Mouse (Mus musculus) bone marrow, adult 2 months (tissue): ENCODE results near the gene A930002H24Rik. TPM values are rescaled to one million over a fixed set of nuclear protein-coding genes. Genes with fewer than 3 reads are reported as not detected.

Source experiments
- H3K27ac ChIP-seq: fragments of 200-500 bp; 2 replicates; pipeline ENCODE4 v1.5.1; 2012; ENCODE audit warnings: low read depth, mild to moderate bottlenecking, control low read depth, inconsistent platforms, low read length; ENCODE audit not compliant: control insufficient read depth, poor library complexity, insufficient read depth
- H3K4me1 ChIP-seq: fragments of 200-500 bp; 2 replicates; pipeline ENCODE4 v1.6.1; 2011; ENCODE audit warnings: low read length; ENCODE audit not compliant: control insufficient read depth, insufficient read depth
- H3K4me3 ChIP-seq: fragments of 200-500 bp; replicated peaks from 2 replicates; pipeline ENCODE3; 2011; ENCODE audit warnings: mild to moderate bottlenecking, low read depth, low read length, control low read depth; ENCODE audit not compliant: control insufficient read depth
- CTCF ChIP-seq: fragments of 200-500 bp; IDR thresholded peaks from 2 replicates; pipeline ENCODE4 v1.5.1; 2011; ENCODE audit warnings: low read length, control low read depth; ENCODE audit not compliant: control insufficient read depth, insufficient read depth
- POLR2A ChIP-seq: fragments of 200-500 bp; IDR thresholded peaks from 2 replicates; pipeline ENCODE4 v1.6.1; 2011; ENCODE audit warnings: low read depth, mild to moderate bottlenecking, control low read depth, low read length, borderline replicate concordance; ENCODE audit not compliant: control insufficient read depth
- WGBS: fragments of 180-500 bp; shearing (Covaris S2); methylation state at CpG from one replicate; pipeline ENCODE4 v1.1.7; 2018; 5-methylcytosine and 5-hydroxymethylcytosine counted together
- polyA plus RNA-seq: library from polyadenylated mRNA; stranded (reverse); fragments of >200 nt; gene quantifications from 2 replicates; pipeline ENCODE4 v1.2.4, GENCODE M21; 2011; ENCODE audit warnings: low replicate concordance; ENCODE audit not compliant: missing spikeins, insufficient read depth, insufficient read length

Gene A930002H24Rik
- polyA plus RNA-seq, 1 experiment: not detected

GRCm38 (mm10) chr17:63844936-63845335 is 18.7 kb downstream of the A930002H24Rik start:
- Histone ChIP-seq H3K27ac (no peak overlapping the region), H3K4me1 (peaks cover 2% of the 10 kb centered on the region), H3K4me3 (no peak overlapping the region)
- 80% methylated on average over 5 of the region's 5 CpGs for WGBS
- TF ChIP-seq POLR2A (no peak), CTCF (no peak)

- no peak overlapping the region for H3K4me3 ChIP-seq
- no peaks in the 10 kb centered on the region for H3K4me1 ChIP-seq
- TF ChIP-seq CTCF: no peak
- TF ChIP-seq POLR2A: no peak
- WGBS: 76% methylated on average over 1 of the region's 1 CpGs
- H3K27ac ChIP-seq: no peak overlapping the region
Observed at GRCm38 (mm10) chr17:63842226-63842625, 21.4 kb downstream of the A930002H24Rik start.

- WGBS: 93% methylated on average over 3 of the region's 3 CpGs
- Histone ChIP-seq H3K27ac (no peak overlapping the region), H3K4me1 (no peaks in the 10 kb centered on the region), H3K4me3 (no peak overlapping the region)
- TF ChIP-seq CTCF (no peak), POLR2A (no peak)
Observed at GRCm38 (mm10) chr17:63839636-63840269, 23.8 kb downstream of the A930002H24Rik start.

- TF ChIP-seq CTCF (no peak), POLR2A (no peak)
- no peak overlapping the region for H3K27ac ChIP-seq
- 90% methylated on average over 8 of the region's 8 CpGs for WGBS
- H3K4me1 ChIP-seq: no peaks in the 10 kb centered on the region
- no peak overlapping the region for H3K4me3 ChIP-seq
Observed at GRCm38 (mm10) chr17:63838144-63838543, 25.4 kb downstream of the A930002H24Rik start.

- Histone ChIP-seq H3K4me3 (no peak overlapping the region), H3K4me1 (no peaks in the 10 kb centered on the region), H3K27ac (no peak overlapping the region)
- 91% methylated on average over 8 of the region's 8 CpGs for WGBS
- TF ChIP-seq POLR2A (no peak), CTCF (no peak)
Observed at GRCm38 (mm10) chr17:63836641-63837040, 26.9 kb downstream of the A930002H24Rik start.

DNA sequence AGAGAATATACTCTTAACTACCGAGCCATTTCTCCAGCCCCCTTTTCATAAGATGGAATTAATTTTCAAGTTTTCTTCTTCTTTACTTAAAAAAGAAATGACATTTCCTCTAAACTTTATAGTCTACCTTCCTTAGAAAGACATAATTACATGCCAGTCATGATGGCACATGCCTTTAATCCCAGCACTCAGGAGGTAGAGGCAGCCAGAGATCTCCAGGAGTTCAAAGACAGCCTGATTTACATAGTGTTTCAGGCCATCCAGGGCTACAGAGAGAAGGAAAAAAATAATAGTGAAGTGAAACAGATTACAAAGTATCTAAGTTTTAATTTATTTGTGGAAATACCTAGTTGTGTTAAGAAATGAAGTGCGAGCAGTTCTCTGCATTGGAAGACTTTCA is 27.4 kb downstream of the A930002H24Rik start:
- Histone ChIP-seq H3K27ac (no peak overlapping the region), H3K4me1 (no peaks in the 10 kb centered on the region), H3K4me3 (no peak overlapping the region)
- 80% methylated on average over 2 of the region's 2 CpGs for WGBS
- TF ChIP-seq CTCF (no peak), POLR2A (no peak)

- Histone ChIP-seq H3K27ac (no peak overlapping the region), H3K4me3 (no peak overlapping the region), H3K4me1 (no peaks in the 10 kb centered on the region)
- WGBS: 31% methylated on average over 4 of the region's 4 CpGs
- no peak for TF ChIP-seq CTCF
- no peak for TF ChIP-seq POLR2A
Observed at GRCm38 (mm10) chr17:63831550-63831949, 32.0 kb downstream of the A930002H24Rik start.

DNA sequence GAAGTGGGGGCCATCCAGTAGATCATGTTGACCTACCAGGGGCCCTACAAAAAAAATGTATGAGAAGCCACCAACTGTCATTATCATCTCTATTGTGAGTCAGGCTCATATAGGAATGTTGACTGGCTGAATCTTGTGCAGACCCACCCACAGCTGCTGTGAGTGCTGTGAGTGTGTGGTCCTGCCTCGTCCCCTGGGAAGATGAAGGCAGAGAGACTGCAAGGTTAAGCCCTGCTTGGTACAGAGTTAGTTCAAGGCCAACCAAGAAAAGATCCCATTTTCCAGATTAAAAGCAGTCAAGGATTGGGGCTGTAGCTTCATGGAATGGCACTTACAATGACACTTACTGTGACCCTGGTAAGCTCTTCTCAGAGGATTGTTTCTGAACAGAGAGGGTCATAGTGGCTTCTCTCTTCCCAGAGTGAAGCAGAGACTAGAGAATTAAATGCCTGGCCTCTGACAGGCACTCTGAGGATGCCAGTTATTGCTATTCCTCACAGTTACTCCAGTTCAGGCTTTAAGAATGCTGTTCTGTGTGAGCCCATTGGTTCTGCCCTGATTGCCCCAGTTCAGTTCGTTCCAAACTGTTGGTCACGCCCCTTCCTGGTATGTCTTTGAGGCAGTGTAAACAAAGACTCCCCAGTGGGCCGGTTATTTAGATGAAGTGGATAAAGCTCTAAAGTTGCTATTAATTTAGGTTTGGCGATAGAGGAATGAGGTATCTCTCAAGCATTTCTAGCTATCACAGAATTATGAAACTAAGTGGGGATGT is 34.8 kb downstream of the A930002H24Rik start:
- 77% methylated on average over 5 of the region's 5 CpGs for WGBS
- H3K4me3 ChIP-seq: no peak overlapping the region
- TF ChIP-seq CTCF (no peak), POLR2A (no peak)
- H3K4me1 ChIP-seq: no peaks in the 10 kb centered on the region
- H3K27ac ChIP-seq: no peak overlapping the region

GRCm38 (mm10) chr17:63826767-63827166 is 36.8 kb downstream of the A930002H24Rik start:
- H3K4me3 ChIP-seq: no peak overlapping the region
- 15% methylated on average over 7 of the region's 7 CpGs for WGBS
- H3K4me1 ChIP-seq: no peaks in the 10 kb centered on the region
- no peak for TF ChIP-seq CTCF
- no peak overlapping the region for H3K27ac ChIP-seq
